Mouse (Mus musculus) spleen, postnatal 10 days (tissue): Measurements from ENCODE around the gene Xpo6.

Experiments
- DNase-seq, 2 experiments: peaks; one replicate each; pipeline ENCODE4 v3.0.0; 2021 to 2022; ENCODE audit warnings: low spot score in 2 of 2

Gene Xpo6

GRCm38 (mm10) chr7:126127673-126128072 is 72.6 kb downstream of the Xpo6 start:
- no peak for DNase-seq

GRCm38 (mm10) chr7:126126502-126126901 is 73.8 kb downstream of the Xpo6 start:
- no peak for DNase-seq

- DNase-seq = no peak
Observed at GRCm38 (mm10) chr7:126121533-126121932, 78.8 kb downstream of the Xpo6 start.

GRCm38 (mm10) chr7:126119819-126120218 is 80.5 kb downstream of the Xpo6 start:
- DNase-seq = no peak

- no peak for DNase-seq
Observed at GRCm38 (mm10) chr7:126113263-126113662, 87.0 kb downstream of the Xpo6 start.

- no peak for DNase-seq
Observed at GRCm38 (mm10) chr7:126111230-126111629, 89.1 kb downstream of the Xpo6 start.

GRCm38 (mm10) chr7:126109898-126110297 is 90.4 kb downstream of the Xpo6 start:
- DNase-seq = no peak

- DNase-seq = no peak
Observed at GRCm38 (mm10) chr7:126100440-126100839, 99.9 kb downstream of the Xpo6 start.

GRCm38 (mm10) chr7:126099835-126100234 is 100.5 kb downstream of the Xpo6 start:
- DNase-seq = no peak

GRCm38 (mm10) chr7:126099163-126099775 is 101.0 kb downstream of the Xpo6 start:
- DNase-seq = no peak

- no peak for DNase-seq
Observed at GRCm38 (mm10) chr7:126097219-126097915, 102.9 kb downstream of the Xpo6 start.

GRCm38 (mm10) chr7:126096596-126096995 is 103.7 kb downstream of the Xpo6 start:
- DNase-seq = no peak

GRCm38 (mm10) chr7:126094738-126095137 is 105.6 kb downstream of the Xpo6 start:
- DNase-seq = no peak

GRCm38 (mm10) chr7:126093162-126093561 is 107.1 kb downstream of the Xpo6 start:
- DNase-seq = no peak

GRCm38 (mm10) chr7:126089782-126090181 is 110.5 kb downstream of the Xpo6 start:
- peak; percentile 32 to 72 for DNase-seq

- DNase-seq = peak in 1 of 2 experiments; percentile 34
Observed at GRCm38 (mm10) chr7:126088155-126088554, 112.1 kb downstream of the Xpo6 start.

- DNase-seq = no peak
Observed at GRCm38 (mm10) chr7:126087602-126088001, 112.7 kb downstream of the Xpo6 start.

GRCm38 (mm10) chr7:126086321-126086741 is 114.0 kb downstream of the Xpo6 start:
- no peak for DNase-seq

GRCm38 (mm10) chr7:126085154-126085553 is 115.1 kb downstream of the Xpo6 start:
- DNase-seq = no peak

- no peak for DNase-seq
Observed at GRCm38 (mm10) chr7:126083980-126084348, 116.3 kb downstream of the Xpo6 start.

- DNase-seq = no peak
Observed at GRCm38 (mm10) chr7:126083341-126083979, 116.8 kb downstream of the Xpo6 start.

GRCm38 (mm10) chr7:126082286-126082741 is 118.0 kb downstream of the Xpo6 start, which contains the start of gene Gsg1l:
Gene Gsg1l (minus strand): TSS chr7:126082411.
- DNase-seq = peak in 1 of 2 experiments; percentile 37
